Mouse (Mus musculus): ENCODE results near the gene Srp54a. TPM values are rescaled to one million over a fixed set of nuclear protein-coding genes. Genes with fewer than 3 reads are reported as not detected.
"Not testable (repeated sequence)": the region's sequence is repeated elsewhere in the genome, so short reads cannot be mapped to it uniquely, and the experiment has no call there.

The Srp54a gene
- 10 to 100 TPM; 93.0 to 93.9 TPM for total RNA-seq (2021)

GRCm38 (mm10) chr12:55079726-55080600 lies at the start of gene Srp54a, which contains the start of gene 2700097O09Rik:
Gene Srp54a, plus strand, starts transcription at chr12:55080262.
Gene 2700097O09Rik, minus strand, starts transcription at chr12:55080110.
- peak; percentile 92 to 94 for DNase-seq
- intact Hi-C loops (cut with DNase I), result not testable (repeated sequence)

- intact Hi-C loops (cut with DNase I), result no loop called here
- DNase-seq, result no peak
These were observed 39.1 kb upstream of the Srp54a start for GRCm38 (mm10) chr12:55041011-55041410.

DNA sequence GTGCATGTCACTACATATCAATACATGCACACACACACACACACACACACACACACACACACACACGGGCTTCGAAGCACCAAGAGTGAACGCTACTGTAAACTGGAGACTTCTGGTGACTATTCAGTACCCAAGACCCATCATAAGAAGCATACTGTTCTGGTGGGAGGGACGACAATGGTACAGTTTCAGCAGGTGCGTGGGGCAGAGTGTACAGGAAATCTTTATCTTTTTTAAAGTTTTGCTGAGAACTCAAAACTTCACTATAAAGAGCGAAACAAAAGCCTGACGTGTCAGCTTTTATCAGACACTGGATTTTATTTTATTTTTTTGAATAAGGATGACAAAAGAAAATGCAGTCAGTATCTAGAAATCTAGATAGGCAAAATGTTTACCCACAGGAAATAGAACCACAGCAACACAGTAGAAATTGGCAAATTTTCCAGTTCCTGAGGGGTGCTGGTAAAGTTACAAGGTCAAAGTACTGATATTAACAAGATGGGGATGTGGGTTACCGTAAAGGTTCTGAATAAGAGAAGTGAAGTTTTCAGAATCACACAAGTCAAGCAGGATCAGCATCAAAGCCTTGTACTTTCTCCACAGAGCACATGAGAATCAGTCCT lies 30.2 kb upstream of the Srp54a start:
- no peak for DNase-seq
- intact Hi-C loops (cut with DNase I), result no loop called here

DNA sequence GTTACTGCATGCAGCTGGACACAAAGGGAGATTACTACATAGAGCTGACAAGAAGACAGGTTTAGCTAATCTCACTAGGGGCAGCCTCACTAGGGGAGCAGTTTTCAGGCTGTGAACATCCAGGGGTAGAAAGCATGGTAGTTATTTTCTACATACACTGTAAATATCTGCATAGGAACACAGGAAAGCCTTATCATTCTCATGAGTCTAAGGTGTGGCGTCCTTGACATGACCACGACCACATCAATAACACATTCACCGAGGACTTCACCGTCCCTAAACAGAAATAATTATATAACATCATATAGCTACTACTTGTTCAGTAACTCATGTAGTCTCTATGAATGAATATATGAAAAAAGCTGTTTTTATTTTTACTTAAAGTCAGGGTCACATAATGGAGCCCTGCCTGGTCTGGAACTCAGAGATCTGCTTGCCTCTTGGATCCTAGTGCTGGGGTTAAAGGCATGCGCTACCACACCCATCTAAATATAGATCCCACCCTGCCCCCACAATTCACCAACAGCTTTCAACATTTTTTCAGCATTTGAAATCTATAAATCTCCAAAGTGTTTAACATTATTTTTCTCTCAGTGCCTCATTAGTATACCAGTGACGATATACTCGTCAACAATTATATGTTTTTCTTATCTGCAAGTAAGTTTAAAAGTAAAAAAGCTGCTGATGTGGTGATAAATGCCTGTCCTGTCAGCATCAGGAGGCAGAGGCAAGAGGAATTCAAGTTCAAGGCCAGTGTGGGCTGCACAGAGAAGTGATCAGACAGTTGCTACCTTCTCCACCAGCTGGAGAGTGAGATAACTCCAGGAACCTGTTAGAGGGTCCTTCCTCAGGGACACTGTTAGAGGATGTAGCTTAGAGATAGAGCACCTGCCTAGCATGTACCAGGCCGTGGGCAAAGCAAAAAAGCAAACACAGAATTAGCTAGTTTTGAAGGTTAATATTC lies 28.6 kb upstream of the Srp54a start:
- DNase-seq, result no peak
- intact Hi-C loops (cut with DNase I), result no loop called here

DNA sequence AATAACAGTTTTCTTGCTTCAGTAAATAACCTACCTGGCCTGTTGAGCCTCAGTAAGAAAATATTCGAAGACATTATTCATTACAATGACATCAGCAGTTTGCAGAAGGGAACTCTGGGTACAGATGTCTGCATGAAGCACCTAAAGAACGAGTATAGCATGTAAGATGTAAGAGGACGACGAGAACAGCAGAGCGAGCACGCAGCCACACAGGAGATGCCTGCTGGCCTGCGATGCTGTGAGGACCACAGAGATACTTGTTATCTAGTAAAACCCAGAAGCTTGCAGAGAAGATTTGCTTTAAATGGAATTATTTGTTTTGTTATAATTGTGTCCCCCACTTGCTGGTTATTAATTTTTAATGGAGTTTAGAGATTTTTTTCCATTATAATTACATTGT lies 26.8 kb upstream of the Srp54a start:
- no peak for DNase-seq
- intact Hi-C loops (cut with DNase I), result no loop called here

DNA sequence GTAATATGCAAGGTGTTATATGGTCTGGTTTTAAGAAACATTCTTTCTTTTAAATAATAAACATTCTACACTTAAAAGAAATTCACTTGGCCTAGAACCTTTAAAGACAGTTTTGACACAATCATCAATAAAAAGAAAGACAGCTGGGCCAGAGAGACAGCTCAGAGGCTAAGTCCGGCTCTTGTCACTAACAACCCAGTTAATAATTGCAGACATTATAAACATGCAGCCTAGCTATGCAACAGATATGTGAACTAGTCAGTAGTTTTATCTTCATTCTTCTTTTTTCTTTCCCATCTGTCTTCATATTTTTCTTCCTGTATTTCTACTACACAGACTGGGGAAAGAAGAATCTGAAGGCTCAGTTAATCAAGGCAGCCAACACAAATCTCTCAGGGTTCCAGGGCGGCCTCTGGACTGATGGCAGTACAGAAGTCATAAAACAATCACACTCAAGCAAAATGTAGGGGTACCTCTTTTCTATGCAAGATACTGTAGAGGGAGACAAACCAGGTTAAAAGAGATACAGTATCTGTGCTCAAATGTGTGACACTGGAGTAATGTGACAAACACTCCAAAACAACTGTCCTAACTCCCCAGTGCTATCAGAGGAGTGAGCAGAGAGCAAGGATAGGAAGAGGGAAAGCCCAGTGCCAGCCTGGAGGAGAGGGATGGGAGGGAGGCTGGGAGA lies 25.4 kb upstream of the Srp54a start:
- no peak for DNase-seq
- intact Hi-C loops (cut with DNase I), result no loop called here

- intact Hi-C loops (cut with DNase I), result no loop called here
- DNase-seq, result no peak
These were observed 23.4 kb upstream of the Srp54a start for GRCm38 (mm10) chr12:55056703-55057102.

GRCm38 (mm10) chr12:55058865-55059615 lies 21.0 kb upstream of the Srp54a start:
- DNase-seq, result peak in 1 of 2 experiments; percentile 18
- intact Hi-C loops (cut with DNase I), result no loop called here

DNA sequence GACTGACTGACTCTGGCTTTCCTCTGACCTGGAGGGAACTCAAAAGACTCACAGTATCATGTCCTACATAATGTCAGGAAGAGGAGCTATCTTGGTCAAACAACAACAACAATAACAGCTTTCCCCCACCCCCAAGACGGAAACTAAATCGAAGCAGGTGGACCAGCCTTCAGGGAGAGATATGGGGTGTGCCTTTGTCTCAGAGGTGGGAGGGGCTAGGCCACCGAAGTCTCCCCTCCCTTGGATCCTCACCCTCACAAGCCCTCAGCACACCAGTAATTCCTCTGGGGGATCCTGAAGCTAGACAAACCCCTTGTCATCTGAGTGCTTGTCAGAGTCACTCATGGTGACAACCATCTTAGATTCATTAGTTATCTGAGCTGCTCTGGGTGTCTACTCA lies 20.2 kb upstream of the Srp54a start:
- intact Hi-C loops (cut with DNase I), result no loop called here
- no peak for DNase-seq

- intact Hi-C loops (cut with DNase I), result no loop called here
These were observed 19.7 kb upstream of the Srp54a start for GRCm38 (mm10) chr12:55060212-55060898.

GRCm38 (mm10) chr12:55061006-55061405 lies 19.1 kb upstream of the Srp54a start:
- intact Hi-C loops (cut with DNase I), result no loop called here
- DNase-seq, result no peak

More at GRCm38 (mm10) chr12:55060212-55060898, 19.7 kb upstream of the Srp54a start:
- no peak for DNase-seq

GRCm38 (mm10) chr12:55062141-55062540 lies 17.9 kb upstream of the Srp54a start:
- intact Hi-C loops (cut with DNase I), result no loop called here
- no peak for DNase-seq

DNA sequence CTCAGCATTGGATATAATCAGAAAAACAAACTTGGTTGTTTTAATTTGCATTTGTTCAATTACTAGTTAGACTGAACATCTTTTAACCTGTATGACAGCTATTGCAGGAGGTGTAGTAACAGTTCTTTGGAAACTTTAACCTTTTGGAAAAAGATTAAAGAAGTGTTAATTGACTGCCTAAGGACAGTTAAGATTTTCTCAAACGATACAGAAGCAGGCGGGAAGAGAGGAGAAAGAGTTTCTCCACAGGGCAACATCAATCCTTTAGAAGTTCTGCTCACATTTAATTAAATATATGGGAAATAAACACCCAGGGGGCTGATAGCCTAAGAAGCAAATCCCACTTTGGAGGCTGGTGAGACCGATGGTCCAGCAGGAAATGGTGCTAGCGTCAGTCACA lies 7.6 kb upstream of the Srp54a start:
- intact Hi-C loops (cut with DNase I), result no loop called here
- DNase-seq, result no peak

DNA sequence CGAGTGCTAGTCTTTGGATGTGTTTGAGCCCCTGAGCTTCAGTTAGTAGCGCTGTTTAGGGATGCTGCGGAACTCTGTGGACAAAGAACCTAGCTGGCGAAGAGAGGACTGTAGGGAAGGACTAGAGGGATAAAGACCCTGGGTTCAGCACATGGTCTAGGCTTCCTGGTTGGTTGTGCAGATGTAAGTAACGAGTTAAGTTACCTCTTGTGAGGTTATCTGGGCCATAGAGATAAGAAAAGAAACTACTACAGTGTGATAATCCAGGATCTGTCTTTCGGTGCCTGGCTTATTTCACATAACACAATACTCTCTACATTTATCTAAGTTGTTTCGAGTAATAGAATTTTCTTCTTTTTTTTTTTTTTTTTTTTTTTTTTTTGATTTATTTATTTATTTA lies 6.4 kb upstream of the Srp54a start:
- intact Hi-C loops (cut with DNase I), result no loop called here

GRCm38 (mm10) chr12:55075296-55075695 lies 4.8 kb upstream of the Srp54a start:
- no peak for DNase-seq
- intact Hi-C loops (cut with DNase I), result no loop called here

More for the DNA sequence above, 6.4 kb upstream of the Srp54a start:
- DNase-seq, result no peak

DNA sequence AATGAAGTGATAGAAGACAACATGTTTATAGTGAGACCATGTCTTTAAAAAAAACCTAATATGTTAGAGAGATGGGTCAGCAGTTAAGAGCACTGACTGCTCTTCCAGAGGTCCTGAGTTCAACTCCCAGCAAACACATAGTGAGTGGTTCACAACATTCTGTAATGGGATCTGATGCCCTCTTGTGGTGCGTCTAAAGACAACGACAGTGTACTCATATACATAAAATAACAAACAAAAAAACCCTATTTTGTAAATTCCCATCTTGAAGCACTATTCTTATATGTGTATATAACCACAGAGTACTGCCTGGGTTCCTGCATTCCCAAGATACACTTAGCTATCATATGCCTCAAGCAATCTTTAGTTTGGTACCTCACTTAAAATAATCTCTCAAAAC lies 1.4 kb upstream of the Srp54a start:
- intact Hi-C loops (cut with DNase I), result loop anchor here (1.0 kb wide), 1 partner anchor 94 kb away; no protein-coding TSS in a partner anchor
- DNase-seq, result not testable (repeated sequence)

DNA sequence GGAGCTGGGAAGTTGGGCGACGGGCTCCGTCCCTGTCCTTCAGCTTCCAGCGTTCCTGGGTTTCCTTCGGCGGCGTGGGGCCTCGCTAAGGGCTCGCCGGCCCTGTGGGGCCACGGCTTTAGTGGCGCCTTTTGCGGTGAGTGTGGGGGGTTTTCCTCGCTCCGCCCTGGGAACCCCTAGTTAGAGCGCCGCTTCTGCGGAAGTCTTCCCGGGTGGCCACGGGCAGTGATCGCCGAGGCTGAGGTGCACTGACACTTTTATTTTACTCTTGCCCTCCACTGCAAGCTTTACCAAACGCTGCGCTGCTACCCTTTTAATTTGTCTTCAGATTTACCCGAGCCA lies 510 bp downstream of the Srp54a start:
- intact Hi-C loops (cut with DNase I); DNase-seq: not testable (repeated sequence)

DNA sequence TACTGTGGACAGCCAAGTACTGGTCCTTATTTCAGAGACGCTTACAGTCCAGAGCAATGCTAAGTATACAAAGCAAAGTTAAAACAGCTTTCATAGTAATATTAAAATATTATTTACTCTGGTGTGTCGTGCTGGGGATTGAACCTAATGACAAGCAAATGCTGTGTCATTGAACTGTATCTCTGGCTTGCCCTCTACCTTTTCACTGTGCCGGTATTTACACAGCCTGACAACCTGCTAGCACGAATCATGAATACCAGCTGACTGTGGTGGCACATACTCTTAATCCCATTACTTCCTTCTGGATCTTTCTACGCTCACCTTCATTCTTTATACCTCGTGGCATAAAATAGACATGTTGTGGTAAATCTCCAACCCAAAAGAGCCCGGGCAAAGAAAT lies 12.1 kb downstream of the Srp54a start:
- intact Hi-C loops (cut with DNase I); DNase-seq: not testable (repeated sequence)

- intact Hi-C loops (cut with DNase I); DNase-seq: not testable (repeated sequence)
These were observed 32.6 kb downstream of the Srp54a start for GRCm38 (mm10) chr12:55112616-55113015.
